Mouse (Mus musculus): Measurements from ENCODE around the gene Slc25a10.

GRCm38 (mm10) chr11:120467736-120468092, 23.9 kb upstream of the Slc25a10 start:
- no peak for TF ChIP-seq CTCF (IDR thresholded peaks at IDR 0.05; ENCODE audit: insufficient read depth, low read length)
- TF ChIP-seq POLR2A (IDR thresholded peaks at IDR 0.05; ENCODE audit: borderline replicate concordance, extremely low read depth, low read depth, low read length) = no peak

Data from lung, adult 2 months (tissue).